Mouse (Mus musculus): ENCODE measurements at regions not wholly inside any gene's neighbourhood (a gene's known extent, or its start where the extent isn't known, plus 50 kb on each side); places are given as distances from the start of the nearest gene placed in this dataset.
A peak's percentile ranks its signal among the peaks of the same experiment; 100 is the strongest.

GRCm38 (mm10) chr1:152280014-152280413 lies 106.5 kb downstream of the Tsen15 start:
- TF ChIP-seq POLR2A (IDR thresholded peaks at IDR 0.05; ENCODE audit: borderline replicate concordance, extremely low read depth, low read depth, low read length) (no peak), CTCF (IDR thresholded peaks at IDR 0.05; ENCODE audit: insufficient read depth, low read length) (0 out of 2 replicates have a peak, but pooled peaks have one; percentile 12)
